ENCODE assay signal across 8 mouse cellular contexts in the genomic region with DNA sequence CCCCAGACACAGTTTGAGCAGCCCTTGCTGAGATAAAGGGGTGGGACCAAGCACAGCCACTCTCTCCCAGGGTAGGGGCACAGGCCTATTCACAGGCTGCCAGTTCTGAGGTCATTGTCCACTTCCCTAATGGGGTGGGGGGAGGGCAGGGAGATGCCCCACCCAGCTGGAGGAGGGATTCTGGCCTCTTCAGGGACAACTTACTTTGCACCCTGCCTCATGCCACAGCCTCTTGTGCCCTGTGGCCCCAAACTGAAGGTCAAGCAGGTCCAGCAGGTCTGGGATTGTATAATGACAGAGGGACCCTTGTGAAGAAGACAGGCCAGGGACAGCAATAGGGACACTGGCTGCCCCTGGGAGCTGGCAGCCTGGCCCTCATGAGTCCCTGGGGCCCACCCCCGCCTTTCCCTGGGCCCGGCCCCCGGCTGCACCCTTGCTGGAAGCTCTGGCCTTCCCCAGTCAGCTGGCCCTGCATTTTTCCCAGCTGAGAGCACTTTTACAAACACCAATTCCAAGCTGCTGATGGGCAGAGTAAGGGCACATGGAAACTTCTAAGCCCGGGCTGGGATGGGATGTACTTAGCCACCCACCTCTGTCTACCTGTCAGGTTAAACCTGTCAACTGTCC. TPM values are rescaled to one million over a fixed set of nuclear protein-coding genes. Genes with fewer than 3 reads are reported as not detected.
A peak's percentile ranks its signal among the peaks of the same experiment; 100 is the strongest.
DNase-seq lines count a peak whose midpoint lies in the region; ATAC-seq and TF ChIP-seq lines count a peak whose summit lies in the region.

No protein-coding gene starts in this region.

- 92% methylated on average over 4 of the region's 4 CpGs for WGBS in forebrain, embryonic 10.5 days
- 76% methylated on average over 4 of the region's 4 CpGs for WGBS in forebrain, embryonic 15.5 days
- WGBS in spleen, adult 2 months: 87% methylated on average over 4 of the region's 4 CpGs

- ATAC-seq in forebrain, embryonic 15.5 days (replicated peaks): no peak

- no peak overlapping the region for H3K4me2 ChIP-seq in forebrain, embryonic 15.5 days (replicated peaks)

- H3K4me1 ChIP-seq in forebrain, embryonic 10.5 days: peaks cover 42% of the 10 kb centered on the region
- H3K4me1 ChIP-seq in forebrain, embryonic 15.5 days: peaks cover 8% of the 10 kb centered on the region; the same call in 1 of the 2 replicates
- no peaks in the 10 kb centered on the region for H3K4me1 ChIP-seq in spleen, adult 2 months (ENCODE audit: control insufficient read depth, insufficient read depth, insufficient read length)

- H3K9me3 ChIP-seq in forebrain, embryonic 10.5 days: no peaks in the 10 kb centered on the region
- no peaks in the 10 kb centered on the region for H3K9me3 ChIP-seq in forebrain, embryonic 15.5 days

- TF ChIP-seq POLR2A in spleen, adult 2 months (IDR thresholded peaks at IDR 0.05; ENCODE audit: low read depth, low read length): no peak

- no peak overlapping the region for H3K9ac ChIP-seq in forebrain, embryonic 15.5 days (replicated peaks)

- no peak for DNase-seq in forebrain, embryonic 10.5 days (ENCODE audit: extremely low spot score, low spot score)
- DNase-seq in spleen, adult 2 months (ENCODE audit: low read depth in 1 of 2, low spot score in 2 of 2): no peak
- DNase-seq in spleen, postnatal 36 days (ENCODE audit: low spot score in 2 of 2): no peak
- peak; percentile 66 for DNase-seq in kidney, postnatal 14 days
- DNase-seq in right cerebral cortex, postnatal 25 days: no peak
- no peak for DNase-seq in testis, postnatal 14 days (ENCODE audit: low spot score)
- DNase-seq in spleen, postnatal 14 days (ENCODE audit: low spot score in 2 of 2): no peak

- peak overlapping the region; percentile 67 for H3K27ac ChIP-seq in forebrain, embryonic 10.5 days
- no peak overlapping the region for H3K27ac ChIP-seq in forebrain, embryonic 15.5 days (replicated peaks)
- H3K27ac ChIP-seq in spleen, adult 2 months (ENCODE audit: insufficient read depth, low read length): 0 out of 2 replicates have a peak overlapping the region, but pooled peaks have one; percentile 0

- no peaks in the 10 kb centered on the region for H3K27me3 ChIP-seq in forebrain, embryonic 10.5 days (ENCODE audit: poor library complexity, severe bottlenecking)
- no peaks in the 10 kb centered on the region for H3K27me3 ChIP-seq in forebrain, embryonic 15.5 days
- no peaks in the 10 kb centered on the region for H3K27me3 ChIP-seq in spleen, adult 2 months (ENCODE audit: control insufficient read depth, insufficient read depth, low read length)

- no peak overlapping the region for H3K4me3 ChIP-seq in forebrain, embryonic 10.5 days
- no peak overlapping the region for H3K4me3 ChIP-seq in forebrain, embryonic 15.5 days
- no peak overlapping the region for H3K4me3 ChIP-seq in spleen, adult 2 months (ENCODE audit: extremely low read depth, insufficient read depth, insufficient read length)

- peaks cover 9% of the 10 kb centered on the region; the same call in 1 of the 2 replicates for H3K36me3 ChIP-seq in forebrain, embryonic 10.5 days (replicated peaks)
- no peaks in the 10 kb centered on the region for H3K36me3 ChIP-seq in forebrain, embryonic 15.5 days
- no peaks in the 10 kb centered on the region for H3K36me3 ChIP-seq in spleen, adult 2 months (ENCODE audit: control insufficient read depth, insufficient read depth, low read length)

- TF ChIP-seq CTCF in spleen, adult 2 months (IDR thresholded peaks at IDR 0.05; ENCODE audit: extremely low read depth, insufficient read depth, insufficient read length, insufficient replicate concordance): no peak

RNA-seq across cellular contexts. Expression of a gene that starts 11.2 kb away (rescaled TPM):
- polyA plus RNA-seq in forebrain, embryonic 10.5 days (2016; fragmentation: Nextera tagmentation; extraction: Ambion mirVana): 10.7 and 11.2 TPM in 2 replicates
- 3.0 and 3.1 TPM in 2 replicates for polyA plus RNA-seq in forebrain, embryonic 15.5 days (2015; fragmentation: Nextera tagmentation; extraction: Ambion mirVana)
- polyA plus RNA-seq in spleen, adult 2 months (2012; rRNA removed): 8.4 and 12.2 TPM in 2 replicates

RNA-seq across cellular contexts. Expression of a gene that starts 42.7 kb away (rescaled TPM):
- 560 and 577 TPM in 2 replicates for polyA plus RNA-seq in forebrain, embryonic 10.5 days (2016; fragmentation: Nextera tagmentation; extraction: Ambion mirVana)
- polyA plus RNA-seq in forebrain, embryonic 15.5 days (2015; fragmentation: Nextera tagmentation; extraction: Ambion mirVana): 407 and 432 TPM in 2 replicates
- polyA plus RNA-seq in spleen, adult 2 months (2012; rRNA removed): 2,793 and 4,124 TPM in 2 replicates

RNA-seq across cellular contexts. Expression of a gene that starts 43.2 kb away (rescaled TPM):
- 271 and 281 TPM in 2 replicates for polyA plus RNA-seq in forebrain, embryonic 10.5 days (2016; fragmentation: Nextera tagmentation; extraction: Ambion mirVana)
- 201 and 206 TPM in 2 replicates for polyA plus RNA-seq in forebrain, embryonic 15.5 days (2015; fragmentation: Nextera tagmentation; extraction: Ambion mirVana)
- polyA plus RNA-seq in spleen, adult 2 months (2012; rRNA removed): 88.2 and 124 TPM in 2 replicates

RNA-seq across cellular contexts. Expression of a gene that starts 58.8 kb away (rescaled TPM):
- polyA plus RNA-seq in forebrain, embryonic 10.5 days (2016; fragmentation: Nextera tagmentation; extraction: Ambion mirVana): 9.2 and 12.0 TPM in 2 replicates
- polyA plus RNA-seq in forebrain, embryonic 15.5 days (2015; fragmentation: Nextera tagmentation; extraction: Ambion mirVana): 18.4 and 21.6 TPM in 2 replicates
- 40.9 and 56.9 TPM in 2 replicates for polyA plus RNA-seq in spleen, adult 2 months (2012; rRNA removed)
